Mouse (Mus musculus) testis, adult 2 months (tissue): ENCODE results near the gene Scnn1b. TPM values are rescaled to one million over a fixed set of nuclear protein-coding genes. Genes with fewer than 3 reads are reported as not detected.
A peak's percentile ranks its signal among the peaks of the same experiment; 100 is the strongest.

Source experiments
- H3K27ac ChIP-seq: fragments of 200-500 bp; 2 replicates; pipeline ENCODE4 v1.5.1; 2012; ENCODE audit warnings: low read depth, low read length; ENCODE audit not compliant: control insufficient read depth, insufficient read depth
- H3K27me3 ChIP-seq: fragments of 200-500 bp; 2 replicates; pipeline ENCODE4 v1.6.1; 2012; ENCODE audit warnings: mild to moderate bottlenecking, low read length, moderate library complexity; ENCODE audit not compliant: control insufficient read depth, insufficient read depth
- H3K36me3 ChIP-seq: fragments of 200-500 bp; 2 replicates; pipeline ENCODE4 v1.6.1; 2012; ENCODE audit warnings: mild to moderate bottlenecking, low read length; ENCODE audit not compliant: control insufficient read depth, insufficient read depth
- H3K4me1 ChIP-seq: fragments of 200-500 bp; 2 replicates; pipeline ENCODE4 v1.6.1; 2012; ENCODE audit warnings: low read length; ENCODE audit not compliant: control insufficient read depth, insufficient read depth
- H3K4me3 ChIP-seq: fragments of 200-500 bp; 2 replicates; pipeline ENCODE4 v1.5.1; 2012; ENCODE audit warnings: low read depth, mild to moderate bottlenecking, low read length, moderate library complexity, mixed read lengths; ENCODE audit not compliant: control insufficient read depth
- CTCF ChIP-seq: fragments of 200-500 bp; IDR thresholded peaks from 2 replicates; pipeline ENCODE4 v1.5.1; 2012; ENCODE audit warnings: low read depth, mild to moderate bottlenecking, inconsistent platforms, low read length, moderate library complexity; ENCODE audit not compliant: control insufficient read depth, insufficient read depth, insufficient replicate concordance
- POLR2A ChIP-seq: fragments of 200-500 bp; IDR thresholded peaks from 2 replicates; pipeline ENCODE4 v1.6.1; 2012; ENCODE audit warnings: low read depth, mild to moderate bottlenecking, inconsistent platforms, low read length, moderate library complexity; ENCODE audit not compliant: control insufficient read depth
- polyA plus RNA-seq: library from polyadenylated mRNA; depleted of rRNA; stranded (reverse); fragments of >200 nt; gene quantifications from 2 replicates; pipeline ENCODE4 v1.2.3, GENCODE M21; 2012

Scnn1b gene
- polyA plus RNA-seq, 1 experiment: 0.44 TPM

GRCm38 (mm10) chr7:121880246-121880645 lies 15.4 kb downstream of the Scnn1b start:
- no peaks in the 10 kb centered on the region for H3K36me3 ChIP-seq
- no peaks in the 10 kb centered on the region for H3K4me1 ChIP-seq
- H3K27ac ChIP-seq: no peak overlapping the region
- no peak for TF ChIP-seq CTCF
- no peak for TF ChIP-seq POLR2A
- H3K27me3 ChIP-seq: no peaks in the 10 kb centered on the region
- H3K4me3 ChIP-seq: no peak overlapping the region

GRCm38 (mm10) chr7:121890636-121891360 lies 26.0 kb downstream of the Scnn1b start:
- Histone ChIP-seq H3K27ac (no peak overlapping the region), H3K27me3 (no peaks in the 10 kb centered on the region), H3K4me1 (peaks cover 4% of the 10 kb centered on the region; the same call in 1 of the 2 replicates), H3K4me3 (no peak overlapping the region), H3K36me3 (no peaks in the 10 kb centered on the region)
- TF ChIP-seq CTCF (no peak), POLR2A (no peak)

- no peak overlapping the region for H3K4me3 ChIP-seq
- no peaks in the 10 kb centered on the region for H3K27me3 ChIP-seq
- H3K36me3 ChIP-seq: no peaks in the 10 kb centered on the region
- H3K4me1 ChIP-seq: no peaks in the 10 kb centered on the region
- no peak overlapping the region for H3K27ac ChIP-seq
- no peak for TF ChIP-seq CTCF
- no peak for TF ChIP-seq POLR2A
Measured at GRCm38 (mm10) chr7:121896689-121897088, 31.9 kb downstream of the Scnn1b start.

GRCm38 (mm10) chr7:121899311-121899710 lies 34.5 kb downstream of the Scnn1b start:
- H3K27ac ChIP-seq: no peak overlapping the region
- H3K27me3 ChIP-seq: no peaks in the 10 kb centered on the region
- TF ChIP-seq CTCF (peak; percentile 25; the same call in 1 of the 2 replicates), POLR2A (no peak)
- no peaks in the 10 kb centered on the region for H3K36me3 ChIP-seq
- H3K4me1 ChIP-seq: no peaks in the 10 kb centered on the region
- no peak overlapping the region for H3K4me3 ChIP-seq

GRCm38 (mm10) chr7:121899940-121900339 lies 35.1 kb downstream of the Scnn1b start:
- no peak overlapping the region for H3K27ac ChIP-seq
- H3K27me3 ChIP-seq: no peaks in the 10 kb centered on the region
- TF ChIP-seq POLR2A (no peak), CTCF (no peak)
- H3K4me3 ChIP-seq: no peak overlapping the region
- no peaks in the 10 kb centered on the region for H3K36me3 ChIP-seq
- no peaks in the 10 kb centered on the region for H3K4me1 ChIP-seq

GRCm38 (mm10) chr7:121902757-121903411 lies 38.0 kb downstream of the Scnn1b start:
- Histone ChIP-seq H3K36me3 (no peaks in the 10 kb centered on the region), H3K4me3 (no peak overlapping the region), H3K27ac (no peak overlapping the region), H3K27me3 (no peaks in the 10 kb centered on the region), H3K4me1 (no peaks in the 10 kb centered on the region)
- TF ChIP-seq CTCF: no peak
- no peak for TF ChIP-seq POLR2A

- Histone ChIP-seq H3K36me3 (no peaks in the 10 kb centered on the region), H3K4me3 (no peak overlapping the region), H3K4me1 (no peaks in the 10 kb centered on the region), H3K27ac (no peak overlapping the region), H3K27me3 (no peaks in the 10 kb centered on the region)
- TF ChIP-seq POLR2A: no peak
- TF ChIP-seq CTCF: no peak
Measured at GRCm38 (mm10) chr7:121906879-121907278, 42.0 kb downstream of the Scnn1b start.

- Histone ChIP-seq H3K4me3 (no peak overlapping the region), H3K4me1 (no peaks in the 10 kb centered on the region), H3K27me3 (no peaks in the 10 kb centered on the region), H3K27ac (no peak overlapping the region), H3K36me3 (no peaks in the 10 kb centered on the region)
- TF ChIP-seq POLR2A (no peak), CTCF (no peak)
Measured at GRCm38 (mm10) chr7:121912250-121912649, 47.4 kb downstream of the Scnn1b start.
